Mouse (Mus musculus) cortical plate, adult 2 months (tissue): Measurements from ENCODE around the gene Olfr541. TPM values are rescaled to one million over a fixed set of nuclear protein-coding genes. Genes with fewer than 3 reads are reported as not detected.
A peak's percentile ranks its signal among the peaks of the same experiment; 100 is the strongest.

ENCODE experiments used
- H3K27ac ChIP-seq: fragments of 200-500 bp; 2 replicates; pipeline ENCODE4 v1.5.1; 2012; ENCODE audit warnings: low read length, control low read depth, inconsistent platforms; ENCODE audit not compliant: insufficient read depth
- H3K4me1 ChIP-seq: fragments of 200-500 bp; 2 replicates; pipeline ENCODE4 v1.6.1; 2011; ENCODE audit warnings: low read length; ENCODE audit not compliant: control insufficient read depth, insufficient read depth
- H3K4me3 ChIP-seq: fragments of 200-500 bp; 2 replicates; pipeline ENCODE4 v1.5.1; 2011; ENCODE audit warnings: mild to moderate bottlenecking, low read length, control low read depth; ENCODE audit not compliant: insufficient read depth
- CTCF ChIP-seq: fragments of 200-500 bp; IDR thresholded peaks from 2 replicates; pipeline ENCODE4 v1.5.1; 2011; ENCODE audit warnings: mild to moderate bottlenecking, control low read depth, low read length; ENCODE audit not compliant: insufficient read depth; ENCODE audit errors: extremely low read depth
- POLR2A ChIP-seq: fragments of 200-500 bp; IDR thresholded peaks from 2 replicates; pipeline ENCODE4 v1.6.1; 2011; ENCODE audit warnings: mild to moderate bottlenecking, low read length, control low read depth; ENCODE audit not compliant: insufficient read depth; ENCODE audit errors: extremely low read depth
- polyA plus RNA-seq: library from polyadenylated mRNA; depleted of rRNA; stranded (reverse); fragments of >200 nt; gene quantifications from 2 replicates; pipeline ENCODE4 v1.2.3, GENCODE M21; 2012; rRNA removed

Olfr541 gene
- polyA plus RNA-seq, 1 experiment: not detected

DNA sequence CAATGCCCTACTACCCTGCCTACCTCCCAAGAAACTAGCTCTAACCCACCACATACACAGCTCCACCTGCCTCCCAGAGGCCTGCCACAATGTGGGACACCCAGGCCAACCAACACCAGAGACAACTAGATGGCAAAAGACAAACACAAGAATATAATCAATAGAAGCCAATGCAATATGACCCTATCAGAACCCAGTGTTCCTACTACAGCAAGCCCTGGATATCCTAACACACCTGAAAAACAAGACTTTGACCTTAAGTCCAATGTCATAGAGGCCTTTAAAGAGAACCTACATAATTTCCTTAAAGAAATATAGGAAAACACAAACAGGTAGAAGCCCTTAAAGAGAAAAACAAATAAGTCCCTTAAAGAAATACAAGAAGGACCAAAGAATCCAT lies 28.5 kb downstream of the Olfr541 start:
- Histone ChIP-seq H3K27ac (no peak overlapping the region), H3K4me1 (no peaks in the 10 kb centered on the region), H3K4me3 (no peak overlapping the region)
- TF ChIP-seq POLR2A: no peak
- no peak for TF ChIP-seq CTCF

DNA sequence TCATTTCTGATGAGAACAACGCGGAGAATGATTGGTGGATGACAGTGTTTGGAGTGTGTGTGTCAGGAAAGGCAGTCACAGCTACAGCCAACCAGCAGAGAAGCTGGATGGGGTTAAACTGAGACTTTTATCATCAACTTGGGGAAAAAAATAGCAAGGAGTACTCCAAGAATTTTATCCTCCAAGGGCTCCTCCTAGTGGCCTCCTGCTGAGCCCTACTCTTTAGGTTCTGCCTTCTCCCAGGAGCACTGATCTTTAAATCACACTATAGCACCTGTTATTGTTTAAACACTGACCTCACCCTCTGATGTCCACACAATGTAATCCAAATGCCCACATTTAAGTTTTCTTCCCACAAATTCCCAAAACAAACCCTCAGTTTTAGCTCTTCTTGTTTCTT lies 36.1 kb downstream of the Olfr541 start:
- Histone ChIP-seq H3K4me3 (no peak overlapping the region), H3K4me1 (no peaks in the 10 kb centered on the region), H3K27ac (no peak overlapping the region)
- TF ChIP-seq POLR2A (no peak), CTCF (peak; percentile 28; the same call in 1 of the 2 replicates)

GRCm38 (mm10) chr7:140747402-140747801 lies 50.3 kb downstream of the Olfr541 start:
- Histone ChIP-seq H3K4me3 (no peak overlapping the region), H3K4me1 (no peaks in the 10 kb centered on the region), H3K27ac (no peak overlapping the region)
- TF ChIP-seq CTCF (no peak), POLR2A (no peak)

- TF ChIP-seq POLR2A (no peak), CTCF (no peak)
- Histone ChIP-seq H3K4me3 (no peak overlapping the region), H3K27ac (no peak overlapping the region), H3K4me1 (no peaks in the 10 kb centered on the region)
Measured at GRCm38 (mm10) chr7:140748116-140748826, 51.2 kb downstream of the Olfr541 start.

- Histone ChIP-seq H3K4me1 (no peaks in the 10 kb centered on the region), H3K4me3 (no peak overlapping the region), H3K27ac (no peak overlapping the region)
- TF ChIP-seq POLR2A: no peak
- TF ChIP-seq CTCF: no peak
Measured at GRCm38 (mm10) chr7:140748827-140749160, 51.7 kb downstream of the Olfr541 start.

DNA sequence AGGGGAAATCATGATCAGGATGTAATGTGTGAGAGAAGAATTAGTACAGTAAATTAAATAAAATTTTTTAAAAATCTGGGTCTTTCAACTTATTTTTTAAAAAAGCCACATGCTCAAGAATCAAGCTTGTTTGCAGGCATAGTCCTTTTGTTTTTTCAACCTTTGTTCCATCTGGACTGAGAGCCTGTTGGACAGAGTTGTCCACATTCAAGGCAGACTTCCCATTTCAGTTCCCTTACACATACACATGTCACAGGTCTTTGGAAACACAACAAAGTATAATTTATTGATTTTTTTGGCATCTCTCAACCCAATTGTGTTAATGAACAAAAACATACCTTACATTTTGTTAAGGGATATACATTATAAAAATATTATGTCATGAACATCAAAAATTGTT lies 57.5 kb downstream of the Olfr541 start:
- Histone ChIP-seq H3K4me1 (no peaks in the 10 kb centered on the region), H3K27ac (no peak overlapping the region), H3K4me3 (no peak overlapping the region)
- TF ChIP-seq POLR2A (no peak), CTCF (no peak)

Other genes with a start within 250 kb of the Olfr541 start
- gene Olfr533, start 233.9 kb upstream of the Olfr541 start, polyA plus RNA-seq: not detected in 2 replicates
- not detected in 2 replicates for gene Olfr535, start 213.1 kb upstream of the Olfr541 start, polyA plus RNA-seq
- not detected in 2 replicates for gene Olfr536, start 189.9 kb upstream of the Olfr541 start, polyA plus RNA-seq
- gene Olfr538, start 129.4 kb upstream of the Olfr541 start, polyA plus RNA-seq: not detected in 2 replicates
- 0.02 and 0.08 TPM in 2 replicates for gene Olfr46, start 96.0 kb upstream of the Olfr541 start, polyA plus RNA-seq
- gene Olfr61, start 68.3 kb upstream of the Olfr541 start, polyA plus RNA-seq: not detected in 2 replicates
- not detected in 2 replicates for gene Olfr53, start 50.8 kb upstream of the Olfr541 start, polyA plus RNA-seq
- 0.04 and 0.11 TPM in 2 replicates for gene Olfr539, start 37.3 kb upstream of the Olfr541 start, polyA plus RNA-seq
- gene Olfr45, start 15.3 kb upstream of the Olfr541 start, polyA plus RNA-seq: not detected in 2 replicates
- 0.15 and 0.23 TPM in 2 replicates for gene Cyp2e1, start 66.5 kb downstream of the Olfr541 start, polyA plus RNA-seq
- 0.74 and 1.0 TPM in 2 replicates for gene Syce1, start 90.6 kb downstream of the Olfr541 start, polyA plus RNA-seq
- 17.5 and 21.4 TPM in 2 replicates for gene Zfp941, start 124.9 kb downstream of the Olfr541 start, polyA plus RNA-seq
- gene Urah, start 137.8 kb downstream of the Olfr541 start, polyA plus RNA-seq: 3.4 and 4.1 TPM in 2 replicates
- gene Scgb1c1, start 148.3 kb downstream of the Olfr541 start, polyA plus RNA-seq: not detected in 2 replicates
- 0.32 and 0.46 TPM in 2 replicates for gene Odf3, start 150.5 kb downstream of the Olfr541 start, polyA plus RNA-seq
- gene Gm45785, start 159.1 kb downstream of the Olfr541 start, polyA plus RNA-seq: 0.19 and 0.46 TPM in 2 replicates
- gene Ric8a, start 159.7 kb downstream of the Olfr541 start, polyA plus RNA-seq: 79.5 and 89.3 TPM in 2 replicates
- gene Bet1l, start 160.3 kb downstream of the Olfr541 start, polyA plus RNA-seq: 34.3 and 38.3 TPM in 2 replicates
- gene Psmd13, start 184.7 kb downstream of the Olfr541 start, polyA plus RNA-seq: 96.6 and 103 TPM in 2 replicates
- 153 and 158 TPM in 2 replicates for gene Sirt3, start 185.0 kb downstream of the Olfr541 start, polyA plus RNA-seq
- 1.2 and 1.3 TPM in 2 replicates for gene Cox8b, start 203.2 kb downstream of the Olfr541 start, polyA plus RNA-seq
- 0.44 and 0.54 TPM in 2 replicates for gene Nlrp6, start 223.6 kb downstream of the Olfr541 start, polyA plus RNA-seq
- gene Pgghg, start 244.1 kb downstream of the Olfr541 start, polyA plus RNA-seq: 8.0 and 8.5 TPM in 2 replicates